ENCODE assay signal across 28 mouse cellular contexts in genomic region chr10:24592318-24592717, GRCm38 (mm10). TPM values are rescaled to one million over a fixed set of nuclear protein-coding genes. Genes with fewer than 3 reads are reported as not detected.
A peak's percentile ranks its signal among the peaks of the same experiment; 100 is the strongest.
DNase-seq lines count a peak whose midpoint lies in the region; ATAC-seq and TF ChIP-seq lines count a peak whose summit lies in the region.
"Had no signal": no experiment of that assay in that cellular context is flagged by ENCODE, and none has a peak within 500 bp of the region (broad histone marks: within the 10 kb centered on the region; RNA-seq: fewer than 3 reads in every experiment).

No protein-coding gene starts in this region.

- peaks cover 52% of the 10 kb centered on the region for H3K4me1 ChIP-seq in heart, embryonic 10.5 days
- peaks cover 50% of the 10 kb centered on the region for H3K4me1 ChIP-seq in limb, embryonic 13.5 days
- H3K4me1 ChIP-seq in limb, embryonic 10.5 days: peaks cover 48% of the 10 kb centered on the region
- peaks cover 22% of the 10 kb centered on the region for H3K4me1 ChIP-seq in embryonic fibroblast, embryonic 13.5 days (ENCODE audit: control insufficient read depth, insufficient read depth, low read length)

- no peak for TF ChIP-seq CTCF in embryonic fibroblast, embryonic 13.5 days (IDR thresholded peaks at IDR 0.05; ENCODE audit: borderline replicate concordance, insufficient read depth, low read length)

- 0 out of 2 replicates have a peak, but pooled peaks cover 2% of the 10 kb centered on the region for H3K36me3 ChIP-seq in heart, embryonic 10.5 days
- H3K36me3 ChIP-seq in limb, embryonic 13.5 days: no peaks in the 10 kb centered on the region
- peaks cover 4% of the 10 kb centered on the region; the same call in 1 of the 2 replicates for H3K36me3 ChIP-seq in limb, embryonic 10.5 days
- H3K36me3 ChIP-seq: limb, embryonic 12.5 days; neural tube, embryonic 12.5 days had no signal

- DNase-seq in heart, adult 11 months: peak; percentile 65
- no peak for DNase-seq in heart, embryonic 10.5 days (ENCODE audit: low spot score)
- no peak for DNase-seq in limb, embryonic 10.5 days (ENCODE audit: low spot score)
- DNase-seq in A20 (ENCODE audit: low read depth, low spot score): peak; percentile 45
- DNase-seq in right cerebral cortex, postnatal 4 days: no peak
- DNase-seq: adrenal gland, postnatal 14 days; cerebellum, adult 11-12 months; cerebellum, postnatal 10 days; gastrocnemius, postnatal 14 days; heart, postnatal 14 days; kidney, adult 8-10 months; kidney, postnatal 14 days; layer of hippocampus, adult 9-11 months; lung, postnatal 14 days; thymus, postnatal 4 days had no signal

- no peak for ATAC-seq in limb, embryonic 13.5 days (ENCODE audit: low FRiP score, low read depth)
- ATAC-seq: forebrain, embryonic 16.5 days; hindbrain, embryonic 16.5 days; midbrain, embryonic 16.5 days had no signal

- no peak overlapping the region; the same call in 1 of the 2 replicates for H3K27ac ChIP-seq in heart, embryonic 10.5 days
- peak overlapping the region; percentile 10; the same call in 1 of the 2 replicates for H3K27ac ChIP-seq in limb, embryonic 13.5 days
- H3K27ac ChIP-seq in limb, embryonic 10.5 days: no peak overlapping the region
- H3K27ac ChIP-seq in embryonic fibroblast, embryonic 13.5 days (ENCODE audit: insufficient read depth, low read length): peak overlapping the region; percentile 67; the same call in 1 of the 2 replicates
- H3K27ac ChIP-seq: neural tube, embryonic 12.5 days had no signal

- no peak for TF ChIP-seq POLR2A in embryonic fibroblast, embryonic 13.5 days (IDR thresholded peaks at IDR 0.05; ENCODE audit: low read depth, low read length)

- whole genome bisulfite sequencing in heart, embryonic 10.5 days: 63% methylated on average over 2 of the region's 2 CpGs
- 43% methylated on average over 2 of the region's 2 CpGs for WGBS in limb, embryonic 13.5 days
- WGBS in limb, embryonic 10.5 days: 76% methylated on average over 2 of the region's 2 CpGs

- H3K4me2 ChIP-seq in limb, embryonic 13.5 days (replicated peaks): no peak overlapping the region
- H3K4me2 ChIP-seq: embryonic facial prominence, embryonic 13.5 days; limb, embryonic 12.5 days; liver, embryonic 11.5 days; midbrain, embryonic 11.5 days; neural tube, embryonic 12.5 days had no signal

- no peak overlapping the region for H3K4me3 ChIP-seq in heart, embryonic 10.5 days
- H3K4me3 ChIP-seq in limb, embryonic 13.5 days: no peak overlapping the region
- no peak overlapping the region for H3K4me3 ChIP-seq in limb, embryonic 10.5 days
- H3K4me3 ChIP-seq in embryonic fibroblast, embryonic 13.5 days (ENCODE audit: insufficient read depth, low read length): no peak overlapping the region
- H3K4me3 ChIP-seq: embryonic facial prominence, embryonic 13.5 days; erythroblast, embryonic 14.5 days; heart, embryonic 12.5 days; limb, embryonic 12.5 days; neural tube, embryonic 12.5 days had no signal

- H3K9me3 ChIP-seq in heart, embryonic 10.5 days: no peaks in the 10 kb centered on the region
- H3K9me3 ChIP-seq in limb, embryonic 13.5 days: no peaks in the 10 kb centered on the region
- H3K9me3 ChIP-seq in limb, embryonic 10.5 days (replicated peaks): no peaks in the 10 kb centered on the region
- H3K9me3 ChIP-seq: embryonic facial prominence, embryonic 13.5 days; heart, embryonic 12.5 days; limb, embryonic 12.5 days; neural tube, embryonic 12.5 days had no signal

- no peak overlapping the region for H3K9ac ChIP-seq in limb, embryonic 13.5 days
- H3K9ac ChIP-seq: embryonic facial prominence, embryonic 13.5 days; heart, embryonic 12.5 days; limb, embryonic 12.5 days; neural tube, embryonic 12.5 days had no signal

- no peaks in the 10 kb centered on the region for H3K27me3 ChIP-seq in heart, embryonic 10.5 days (ENCODE audit: insufficient read depth, poor library complexity, severe bottlenecking)
- no peaks in the 10 kb centered on the region for H3K27me3 ChIP-seq in limb, embryonic 13.5 days
- no peaks in the 10 kb centered on the region for H3K27me3 ChIP-seq in limb, embryonic 10.5 days (ENCODE audit: low read depth, poor library complexity, severe bottlenecking)
- H3K27me3 ChIP-seq: embryonic facial prominence, embryonic 13.5 days; heart, embryonic 12.5 days; neural tube, embryonic 12.5 days had no signal

RNA-seq across cellular contexts. Expression of gene Ccn2, which starts 2.9 kb away (rescaled TPM):
- polyA plus RNA-seq in heart, embryonic 10.5 days (2016; fragmentation: Nextera tagmentation; extraction: Ambion mirVana): 20.5 and 32.0 TPM in 2 replicates
- 15.9 and 17.1 TPM in 2 replicates for polyA plus RNA-seq in limb, embryonic 13.5 days (2015; fragmentation: Nextera tagmentation; extraction: Ambion mirVana)
- polyA plus RNA-seq in limb, embryonic 10.5 days (2016; fragmentation: Nextera tagmentation; extraction: Ambion mirVana): 4.0 and 4.3 TPM in 2 replicates
- polyA plus RNA-seq in embryonic fibroblast, embryonic 13.5 days (2011; ENCODE audit: insufficient read length, low read depth, missing spikeins): 483 and 1,320 TPM in 2 replicates
- polyA plus RNA-seq: CD4-positive, CD25-positive, alpha-beta regulatory T cell, adult 4 months; erythroblast, embryonic 14.5 days had no signal

Comparison
In these comparisons a context has a peak if more than half of its experiments do, and no peak if none do; other contexts are left out.
1. DNase-seq: peak in heart, adult 11 months (single experiment) and A20 (single experiment); none in heart, embryonic 10.5 days (single experiment), limb, embryonic 10.5 days (single experiment) and right cerebral cortex, postnatal 4 days (single experiment).
2. H3K27ac ChIP-seq: peak in limb, embryonic 13.5 days (single experiment) and embryonic fibroblast, embryonic 13.5 days (single experiment); none in heart, embryonic 10.5 days (single experiment) and limb, embryonic 10.5 days (single experiment).
3. RNA of gene Ccn2, which starts 2.9 kb away (polyA plus RNA-seq): 483 to 1,320 TPM in embryonic fibroblast, embryonic 13.5 days; 20.5 to 32.0 TPM in heart, embryonic 10.5 days, 15.9 to 17.1 TPM in limb, embryonic 13.5 days and 4.0 to 4.3 TPM in limb, embryonic 10.5 days; every median in the first group is over 10 times any median in the second.